Mouse (Mus musculus): ENCODE measurements around the gene Zfp354a.

DNA sequence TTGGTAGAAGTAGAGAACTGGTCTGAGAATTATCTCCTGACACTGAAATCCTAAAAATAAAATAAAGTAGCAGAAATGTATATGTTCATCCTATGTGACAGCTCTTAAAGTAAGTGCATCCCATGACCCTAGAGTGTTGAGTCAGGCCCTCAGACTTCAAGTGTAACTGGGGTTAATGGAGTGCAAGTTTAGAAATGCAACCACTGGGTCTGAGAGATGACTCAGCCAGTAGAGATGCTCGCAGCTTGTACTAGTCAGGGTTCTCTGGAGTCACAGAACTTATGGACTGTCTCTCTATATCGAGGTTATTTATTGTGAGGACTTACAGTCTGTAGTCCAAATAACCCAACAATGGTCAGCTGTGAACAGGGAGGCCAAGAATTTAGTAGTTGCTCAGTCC is 7.4 kb upstream of the Zfp354a start:
- TF ChIP-seq POLR2A (IDR thresholded peaks at IDR 0.05; ENCODE audit: extremely low read depth, insufficient read depth, low read length) = no peak
- TF ChIP-seq CTCF (IDR thresholded peaks at IDR 0.05; ENCODE audit: low read depth, low read length) = no peak
